Mouse (Mus musculus) heart, adult 2 months (tissue): ENCODE results near the gene Pear1.

Experiments used
- CTCF ChIP-seq: fragments of 200-600 bp; IDR thresholded peaks from 2 replicates; pipeline ENCODE4 v1.8.1; 2022; ENCODE audit warnings: antibody characterized with exemption, mild to moderate bottlenecking, moderate library complexity
- EP300 ChIP-seq: fragments of 200-500 bp; IDR thresholded peaks from 2 replicates; pipeline ENCODE4 v1.6.1; 2011; ENCODE audit warnings: low read depth, low read length, control low read depth; ENCODE audit not compliant: insufficient read depth
- POLR2A ChIP-seq: fragments of 200-500 bp; IDR thresholded peaks from 2 replicates; pipeline ENCODE4 v1.6.1; 2011; ENCODE audit warnings: mild to moderate bottlenecking, low read depth, low read length, control low read depth; ENCODE audit not compliant: insufficient read depth

DNA sequence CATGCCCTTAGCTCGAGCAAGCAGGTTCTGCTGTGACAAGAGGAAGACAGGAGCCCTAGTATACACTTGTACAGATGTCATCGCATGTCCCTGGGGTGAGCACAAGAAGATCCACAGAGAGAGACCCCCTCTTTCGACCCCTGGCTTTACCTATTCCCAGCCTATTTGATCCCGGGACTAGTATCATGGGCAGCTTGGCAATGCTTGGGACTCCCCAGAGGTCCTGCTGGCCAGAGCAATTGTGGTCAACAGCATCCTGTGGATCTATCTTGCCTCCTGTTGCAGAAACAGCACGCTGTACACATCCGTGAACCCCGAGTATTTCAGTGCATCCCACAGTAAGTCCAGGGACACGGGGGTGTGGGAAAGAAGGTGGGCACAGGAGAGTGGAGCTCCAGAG lies 12.8 kb downstream of the Pear1 start:
- no peak for TF ChIP-seq CTCF
- TF ChIP-seq POLR2A = no peak
- no peak for TF ChIP-seq EP300
